Mouse (Mus musculus): ENCODE data around the gene Fam78b.

DNA sequence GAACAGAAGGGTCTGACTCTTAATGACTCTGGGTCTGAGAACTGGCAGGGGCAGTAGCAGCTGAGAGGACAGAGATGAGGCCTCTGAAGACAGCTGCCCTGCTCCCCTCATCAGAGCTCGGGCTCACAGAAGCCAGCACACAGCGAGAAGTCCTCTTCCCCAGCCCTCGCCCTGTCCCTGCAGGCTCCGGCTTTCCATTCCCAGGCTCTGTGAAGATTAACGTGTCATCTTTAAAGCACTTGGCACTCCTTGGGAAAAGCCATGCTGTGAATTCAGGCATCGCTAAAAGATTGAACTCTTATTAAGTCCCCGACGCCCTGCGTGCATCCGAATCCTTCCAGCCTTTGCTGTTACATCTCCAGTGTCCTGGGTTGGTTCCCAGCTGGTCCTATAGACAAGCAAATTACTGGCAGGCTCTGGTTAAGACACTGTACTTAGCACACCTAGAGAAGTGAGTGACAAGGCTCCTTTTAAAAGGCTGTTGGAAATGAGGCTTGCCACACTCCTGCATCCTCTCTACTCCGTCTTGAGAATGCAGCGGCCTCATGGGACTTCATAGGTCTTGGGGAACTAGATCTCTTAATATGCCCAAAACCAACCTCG, 30.9 kb downstream of the Fam78b start:
- TF ChIP-seq CTCF (IDR thresholded peaks at IDR 0.05; ENCODE audit: extremely low read depth, insufficient read depth, insufficient read length, insufficient replicate concordance) (no peak), POLR2A (IDR thresholded peaks at IDR 0.05; ENCODE audit: low read depth, low read length) (no peak)
